Mouse (Mus musculus) limb, embryonic 12.5 days (tissue): ENCODE measurements at regions not wholly inside any gene's neighbourhood (a gene's known extent, or its start where the extent isn't known, plus 50 kb on each side); places are given as distances from the start of the nearest gene placed in this dataset.
A peak's percentile ranks its signal among the peaks of the same experiment; 100 is the strongest.

Experiments
- ATAC-seq: fragments of 200-750 bp; cut with Nextera tagmentation; 2 replicates; pipeline ENCODE4 v1.8.0; 2017; ENCODE audit warnings: low read depth, moderate TSS enrichment; ENCODE audit not compliant: insufficient number of reproducible peaks, insufficient read depth, low FRiP score, low TSS enrichment
- H3K27ac ChIP-seq: fragments of 300-500 bp; sonication (generic); 2 replicates; pipeline ENCODE4 v1.5.1; 2016; ENCODE audit warnings: mild to moderate bottlenecking, moderate library complexity
- H3K27me3 ChIP-seq: fragments of 300-500 bp; sonication (generic); 2 replicates; pipeline ENCODE4 v1.6.1; 2016; ENCODE audit warnings: mild to moderate bottlenecking, moderate library complexity
- H3K36me3 ChIP-seq: fragments of 300-500 bp; sonication (generic); 2 replicates; pipeline ENCODE4 v1.6.1; 2016; ENCODE audit warnings: mild to moderate bottlenecking, moderate library complexity
- H3K4me1 ChIP-seq: fragments of 300-500 bp; sonication (generic); replicated peaks from 2 replicates; pipeline ENCODE4 v1.6.1; 2016
- H3K4me2 ChIP-seq: fragments of 300-500 bp; sonication (generic); 2 replicates; pipeline ENCODE4 v1.6.1; 2016; ENCODE audit warnings: mild to moderate bottlenecking, moderate library complexity
- H3K4me3 ChIP-seq: fragments of 300-500 bp; sonication (generic); replicated peaks from 2 replicates; pipeline ENCODE4 v1.5.1; 2016; ENCODE audit warnings: mild to moderate bottlenecking
- H3K9ac ChIP-seq: fragments of 300-500 bp; sonication (generic); replicated peaks from 2 replicates; pipeline ENCODE4 v1.6.1; 2016; ENCODE audit warnings: mild to moderate bottlenecking, moderate library complexity
- H3K9me3 ChIP-seq: fragments of 300-500 bp; sonication (generic); 2 replicates; pipeline ENCODE4 v1.6.1; 2016; ENCODE audit warnings: mild to moderate bottlenecking, moderate library complexity
- WGBS: fragments of 180-500 bp; shearing (Covaris S2); methylation state at CpG from one replicate; pipeline ENCODE4 v1.1.7; 2016; 5-methylcytosine and 5-hydroxymethylcytosine counted together

DNA sequence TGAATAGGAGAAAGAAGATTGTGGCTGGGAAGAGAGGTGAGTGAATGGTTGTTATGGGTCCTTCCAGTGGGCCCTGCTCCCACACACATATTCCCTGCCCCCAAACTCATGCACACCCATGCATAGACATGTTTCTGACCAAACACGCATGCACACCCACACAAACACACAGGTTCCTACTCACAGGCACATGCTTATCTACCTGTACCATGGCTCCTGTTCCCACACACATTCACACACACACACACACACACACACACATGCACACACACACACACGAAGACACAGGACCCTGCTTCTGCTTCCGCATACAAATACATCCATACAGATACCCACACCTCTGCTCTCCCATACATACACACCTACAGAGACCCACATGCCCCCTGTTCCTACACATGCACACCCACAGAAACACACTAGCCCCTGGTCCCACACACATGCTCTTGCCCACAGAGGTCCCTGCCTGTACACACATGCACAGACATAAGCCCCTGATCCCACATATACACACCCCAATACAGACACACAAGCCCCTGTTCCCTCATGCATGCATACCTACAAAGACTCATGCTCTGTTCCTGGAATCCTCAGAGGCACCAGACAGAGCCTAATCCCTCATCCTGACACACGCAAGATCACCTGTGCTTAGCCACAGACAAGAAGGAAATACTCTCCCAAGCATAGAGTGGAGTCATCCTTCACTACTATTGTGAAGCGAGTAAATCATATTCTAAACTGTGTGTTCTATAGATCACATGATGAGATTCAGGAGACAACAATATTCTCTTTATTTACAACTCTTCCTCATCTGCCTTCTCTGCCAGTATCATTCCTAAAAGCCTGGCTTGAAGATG is 100.1 kb downstream of the Mycn start:
- peak overlapping the region; percentile 49 for H3K4me2 ChIP-seq
- H3K9me3 ChIP-seq: no peaks in the 10 kb centered on the region
- H3K27ac ChIP-seq: peak overlapping the region; percentile 82
- peak overlapping the region; percentile 27; the same call in 1 of the 2 replicates for H3K9ac ChIP-seq
- 72% methylated on average over 5 of the region's 5 CpGs for WGBS
- no peak overlapping the region for H3K4me3 ChIP-seq
- H3K4me1 ChIP-seq: peaks cover 34% of the 10 kb centered on the region
- ATAC-seq: peak; percentile 11; the same call in 1 of the 2 replicates
- H3K36me3 ChIP-seq: no peaks in the 10 kb centered on the region
- 0 out of 2 replicates have a peak, but pooled peaks cover 3% of the 10 kb centered on the region for H3K27me3 ChIP-seq

DNA sequence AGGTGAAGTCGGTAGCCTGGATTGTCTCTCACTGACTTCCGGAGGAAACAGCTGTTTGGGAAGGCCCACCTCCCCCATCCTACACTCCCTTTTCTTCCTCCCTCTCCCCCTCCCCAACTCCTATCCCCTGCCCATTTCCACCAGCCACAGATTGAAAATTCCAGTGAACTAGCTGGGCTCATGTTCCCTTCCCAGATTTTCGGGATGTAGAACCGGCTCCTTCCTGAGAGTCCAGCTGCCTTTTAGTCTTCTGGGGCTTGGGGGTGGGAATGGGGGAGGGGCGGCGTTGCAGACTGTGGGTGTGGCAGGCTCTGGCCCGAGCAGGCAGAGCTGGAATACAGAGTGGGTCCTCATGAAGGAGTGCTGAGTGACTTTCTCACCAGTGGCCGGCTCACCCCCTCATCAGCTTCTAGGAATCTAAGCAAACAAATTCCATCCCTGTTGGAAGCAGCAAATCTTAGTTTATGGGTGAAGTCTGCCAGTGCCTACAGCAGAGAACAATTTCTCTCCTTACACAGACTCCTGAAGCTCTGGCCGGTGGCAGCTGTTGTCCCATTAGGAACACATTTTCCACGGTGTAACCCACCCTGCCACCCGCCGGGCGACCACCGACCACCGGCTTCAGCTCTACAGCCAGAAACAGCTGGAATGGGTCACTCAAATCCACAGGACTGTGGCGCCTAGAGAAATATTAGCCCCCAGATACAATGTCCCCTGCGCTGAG is 100.9 kb downstream of the Mycn start:
- Histone ChIP-seq H3K4me2 (peak overlapping the region; percentile 49), H3K4me3 (peak overlapping the region; percentile 19), H3K27me3 (0 out of 2 replicates have a peak, but pooled peaks cover 3% of the 10 kb centered on the region), H3K9ac (0 out of 2 replicates have a peak overlapping the region, but pooled peaks have one; percentile 27), H3K36me3 (no peaks in the 10 kb centered on the region), H3K4me1 (peaks cover 34% of the 10 kb centered on the region), H3K27ac (peak overlapping the region; percentile 82), H3K9me3 (no peaks in the 10 kb centered on the region)
- WGBS: 12% methylated on average over 17 of the region's 17 CpGs
- ATAC-seq: peak; percentile 79

DNA sequence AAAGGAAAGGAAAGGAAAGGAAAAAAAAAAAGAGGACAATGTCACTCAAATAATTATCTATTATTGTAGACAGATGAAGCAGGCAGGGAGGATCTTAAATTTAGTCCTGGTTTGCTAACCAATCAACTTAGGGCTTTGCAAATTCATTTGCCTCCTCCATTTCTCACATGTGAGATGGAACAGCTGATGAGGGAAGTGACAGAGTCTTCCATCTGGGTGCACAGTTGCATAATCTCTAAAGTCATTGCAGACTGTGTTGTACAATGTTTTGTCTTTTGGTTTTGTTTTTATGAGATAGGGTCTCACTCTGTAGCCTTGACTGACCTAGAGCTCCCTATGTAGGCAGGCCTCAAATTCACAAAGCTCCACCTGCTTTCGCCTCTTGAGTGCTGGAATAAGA is 103.9 kb downstream of the Mycn start:
- H3K4me1 ChIP-seq: peaks cover 29% of the 10 kb centered on the region
- no peaks in the 10 kb centered on the region for H3K36me3 ChIP-seq
- H3K27ac ChIP-seq: no peak overlapping the region
- 0 out of 2 replicates have a peak, but pooled peaks cover 3% of the 10 kb centered on the region for H3K27me3 ChIP-seq
- no peak for ATAC-seq
- no peak overlapping the region for H3K4me2 ChIP-seq
- no peak overlapping the region for H3K4me3 ChIP-seq
- no peak overlapping the region for H3K9ac ChIP-seq
- 0 out of 2 replicates have a peak, but pooled peaks cover 3% of the 10 kb centered on the region for H3K9me3 ChIP-seq
- WGBS: 83% methylated on average over 1 of the region's 1 CpGs

DNA sequence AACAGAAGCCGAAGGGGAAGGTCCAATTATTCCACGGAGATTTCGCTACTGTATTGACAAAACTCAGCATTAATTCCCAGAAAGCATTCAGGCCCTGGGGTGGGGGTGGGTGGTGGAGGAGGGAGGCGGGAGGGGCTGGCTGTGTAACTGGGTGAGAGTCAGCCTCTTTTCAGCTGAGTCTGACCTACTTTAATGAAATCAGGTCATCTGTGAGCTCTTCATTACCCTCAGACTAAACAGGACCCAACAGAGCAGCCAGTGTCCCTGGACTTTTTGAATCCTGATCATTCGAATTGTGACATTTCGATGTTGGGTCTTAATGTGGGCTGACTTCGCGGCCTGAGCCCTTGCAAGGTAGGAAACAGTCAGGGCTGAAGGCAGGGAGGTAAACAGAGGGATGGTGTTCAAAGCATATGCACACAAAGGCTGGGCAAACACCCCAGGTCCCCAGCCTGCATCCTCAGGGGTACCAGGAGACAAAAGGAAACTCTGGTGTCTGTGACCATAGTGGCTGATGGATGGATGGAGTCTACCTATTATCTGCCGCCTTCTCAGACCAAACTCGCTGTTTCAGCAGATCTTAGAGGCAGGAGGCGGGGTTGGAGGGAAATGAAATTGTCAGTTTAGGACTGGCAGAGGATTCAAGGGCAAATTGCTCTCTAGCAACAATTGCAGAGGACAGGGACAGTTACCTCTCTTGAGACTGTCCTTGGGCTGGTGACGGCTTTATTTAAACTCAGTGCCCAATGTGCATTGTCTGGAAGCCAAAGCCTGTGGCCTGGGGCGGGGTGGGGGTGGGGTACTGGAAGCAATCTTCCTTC is 113.7 kb downstream of the Mycn start:
- Histone ChIP-seq H3K27ac (no peak overlapping the region), H3K9ac (no peak overlapping the region), H3K4me1 (no peaks in the 10 kb centered on the region; the same call in 1 of the 2 replicates), H3K9me3 (0 out of 2 replicates have a peak, but pooled peaks cover 5% of the 10 kb centered on the region), H3K27me3 (no peaks in the 10 kb centered on the region), H3K36me3 (no peaks in the 10 kb centered on the region), H3K4me3 (no peak overlapping the region), H3K4me2 (no peak overlapping the region)
- no peak for ATAC-seq
- 74% methylated on average over 13 of the region's 13 CpGs for WGBS

DNA sequence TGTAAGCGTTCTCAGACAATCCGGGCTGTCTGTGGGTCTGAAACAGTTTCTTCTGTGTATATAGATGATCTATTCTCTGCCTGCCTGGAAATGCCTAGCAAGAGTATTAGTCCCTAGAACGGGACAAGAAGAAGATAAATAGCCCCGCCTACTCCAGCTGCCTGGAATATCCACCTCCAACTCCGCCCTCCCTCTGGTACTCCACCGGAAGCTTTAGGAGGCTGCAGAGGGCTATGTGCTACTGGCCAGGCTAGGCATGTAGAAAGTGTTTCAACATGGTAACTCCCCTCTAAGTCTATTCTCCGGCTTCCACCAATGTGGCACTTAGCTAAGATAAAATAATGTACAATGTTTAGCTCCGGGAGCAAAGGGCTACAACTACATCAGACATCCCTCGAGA is 114.3 kb downstream of the Mycn start:
- Histone ChIP-seq H3K4me1 (no peaks in the 10 kb centered on the region; the same call in 1 of the 2 replicates), H3K36me3 (no peaks in the 10 kb centered on the region), H3K9ac (no peak overlapping the region), H3K4me2 (no peak overlapping the region), H3K4me3 (no peak overlapping the region), H3K9me3 (no peaks in the 10 kb centered on the region), H3K27ac (no peak overlapping the region), H3K27me3 (no peaks in the 10 kb centered on the region)
- WGBS: 58% methylated on average over 9 of the region's 9 CpGs
- ATAC-seq: no peak

DNA sequence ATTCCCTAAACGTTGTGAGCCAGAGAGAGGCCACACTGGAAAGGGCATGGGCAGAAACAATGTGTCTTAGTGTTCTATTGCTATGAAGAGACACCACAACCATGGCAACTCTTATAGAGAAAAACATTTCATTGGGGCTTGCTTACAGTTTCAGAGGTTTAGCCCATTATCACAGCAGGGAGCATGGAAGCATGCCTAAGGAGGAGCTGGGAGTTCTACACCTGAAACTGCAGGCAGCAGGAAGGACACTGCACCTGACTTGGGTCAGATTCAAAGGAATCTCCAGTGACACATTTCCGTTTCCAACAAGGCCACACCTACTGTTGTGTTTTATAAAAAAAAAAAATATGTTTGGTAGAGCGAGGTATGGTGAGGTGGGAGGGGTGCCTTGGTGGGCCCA is 115.3 kb downstream of the Mycn start:
- no peak for ATAC-seq
- WGBS: 66% methylated on average over 3 of the region's 3 CpGs
- Histone ChIP-seq H3K4me1 (no peaks in the 10 kb centered on the region; the same call in 1 of the 2 replicates), H3K27me3 (no peaks in the 10 kb centered on the region), H3K27ac (no peak overlapping the region), H3K9me3 (no peaks in the 10 kb centered on the region), H3K4me2 (no peak overlapping the region), H3K9ac (no peak overlapping the region), H3K36me3 (no peaks in the 10 kb centered on the region), H3K4me3 (no peak overlapping the region)

DNA sequence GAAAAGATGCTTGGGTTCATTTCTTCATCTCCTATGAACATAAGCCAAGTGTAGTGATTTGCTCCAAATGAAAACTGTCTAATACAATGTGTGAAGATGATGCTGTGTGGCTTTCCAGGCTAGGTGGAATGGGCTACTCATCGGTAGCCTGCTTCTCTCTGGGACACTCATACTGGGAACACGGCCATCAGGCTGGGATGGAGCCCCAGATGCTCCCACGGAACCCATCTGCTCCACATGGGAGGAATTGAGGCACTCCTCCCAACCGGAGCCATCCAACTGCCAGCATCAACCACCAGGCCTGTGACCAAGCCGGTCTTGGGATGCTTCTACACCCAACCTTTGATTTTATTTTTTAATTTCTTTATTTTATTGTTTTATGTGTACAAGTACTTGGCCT is 115.9 kb downstream of the Mycn start:
- H3K4me1 ChIP-seq: no peaks in the 10 kb centered on the region; the same call in 1 of the 2 replicates
- no peak for ATAC-seq
- no peak overlapping the region for H3K4me3 ChIP-seq
- H3K9me3 ChIP-seq: no peaks in the 10 kb centered on the region
- WGBS: 92% methylated on average over 5 of the region's 5 CpGs
- H3K27ac ChIP-seq: no peak overlapping the region
- H3K9ac ChIP-seq: no peak overlapping the region
- H3K27me3 ChIP-seq: no peaks in the 10 kb centered on the region
- H3K4me2 ChIP-seq: no peak overlapping the region
- H3K36me3 ChIP-seq: no peaks in the 10 kb centered on the region

DNA sequence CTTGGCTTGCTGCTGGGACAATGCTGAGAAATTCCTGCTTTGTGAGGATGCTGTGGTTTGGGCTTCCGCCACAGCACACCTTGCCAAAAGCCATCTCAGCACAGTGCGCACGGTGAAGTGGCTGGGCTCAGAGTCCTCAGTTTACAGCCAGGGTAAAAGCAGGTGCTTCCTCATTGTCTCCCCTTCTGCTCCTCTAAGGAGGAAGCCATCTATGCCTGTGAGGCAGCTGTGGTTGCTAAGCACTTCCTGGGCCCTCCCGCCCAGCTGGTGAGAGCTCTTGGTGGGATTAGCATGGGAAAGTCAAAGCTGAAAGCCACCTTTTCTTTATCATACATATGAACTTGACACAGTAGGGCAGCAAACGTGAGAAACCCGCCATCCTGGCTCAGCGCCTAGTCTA is 120.2 kb downstream of the Mycn start:
- H3K4me2 ChIP-seq: no peak overlapping the region
- H3K4me3 ChIP-seq: no peak overlapping the region
- no peaks in the 10 kb centered on the region for H3K27me3 ChIP-seq
- H3K9ac ChIP-seq: no peak overlapping the region
- no peak overlapping the region for H3K27ac ChIP-seq
- H3K36me3 ChIP-seq: no peaks in the 10 kb centered on the region
- H3K4me1 ChIP-seq: no peaks in the 10 kb centered on the region
- WGBS: 71% methylated on average over 7 of the region's 7 CpGs
- H3K9me3 ChIP-seq: no peaks in the 10 kb centered on the region
- no peak for ATAC-seq

DNA sequence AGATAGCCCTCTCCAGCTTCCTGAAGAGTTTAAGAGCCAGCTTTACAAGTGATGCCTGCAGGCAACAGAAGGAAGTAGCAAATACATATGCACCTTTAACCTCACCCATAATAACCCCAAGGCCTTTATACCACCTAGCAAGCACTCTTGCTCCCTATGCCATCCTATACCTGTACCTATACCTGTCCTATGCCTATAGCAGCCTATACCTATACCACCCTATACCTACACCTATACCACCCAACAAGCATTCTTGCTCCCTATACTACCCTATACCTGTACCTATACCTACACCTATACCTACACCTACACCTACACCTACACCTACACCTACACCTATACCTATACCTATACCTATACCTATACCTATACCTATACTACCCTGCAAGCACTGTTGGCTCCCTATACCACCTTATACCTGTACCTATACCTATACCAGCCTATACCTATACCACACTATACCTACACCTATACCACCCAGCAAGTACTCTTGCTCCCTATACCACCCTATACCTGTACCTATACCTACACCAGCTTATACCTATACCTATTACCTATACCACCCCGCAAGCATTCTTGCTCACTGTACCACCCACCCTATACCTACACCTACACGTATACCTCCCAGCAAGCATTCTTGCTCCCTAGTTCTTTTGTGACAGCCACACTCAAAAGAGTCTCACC is 120.9 kb downstream of the Mycn start:
- no peaks in the 10 kb centered on the region for H3K36me3 ChIP-seq
- H3K9me3 ChIP-seq: no peaks in the 10 kb centered on the region
- H3K27me3 ChIP-seq: no peaks in the 10 kb centered on the region
- H3K27ac ChIP-seq: no peak overlapping the region
- WGBS: 84% methylated on average over 2 of the region's 2 CpGs
- no peak overlapping the region for H3K9ac ChIP-seq
- no peak overlapping the region for H3K4me2 ChIP-seq
- no peaks in the 10 kb centered on the region for H3K4me1 ChIP-seq
- H3K4me3 ChIP-seq: no peak overlapping the region
- no peak for ATAC-seq

DNA sequence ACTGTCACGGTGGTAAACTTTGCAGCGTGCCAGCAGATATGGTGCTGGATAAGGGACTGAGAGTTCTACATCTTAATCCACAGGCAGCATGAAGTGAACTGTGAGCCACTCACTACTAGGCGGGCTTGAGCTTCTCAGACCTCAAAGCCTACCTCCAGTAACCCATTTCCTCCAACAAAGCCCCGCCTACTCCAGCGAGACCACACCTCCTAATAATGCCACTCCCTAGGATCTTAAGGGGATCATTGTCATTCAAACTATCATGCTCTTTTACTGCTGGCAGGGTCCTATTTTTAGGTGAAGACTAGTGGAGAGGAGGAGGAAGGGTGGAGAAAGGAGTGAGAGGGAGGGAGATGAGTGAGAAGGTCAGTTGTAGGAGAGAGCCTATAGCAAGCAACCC is 122.0 kb downstream of the Mycn start:
- H3K4me2 ChIP-seq: no peak overlapping the region
- 74% methylated on average over 5 of the region's 5 CpGs for WGBS
- no peaks in the 10 kb centered on the region for H3K27me3 ChIP-seq
- no peak overlapping the region for H3K27ac ChIP-seq
- H3K36me3 ChIP-seq: no peaks in the 10 kb centered on the region
- no peaks in the 10 kb centered on the region for H3K4me1 ChIP-seq
- H3K9me3 ChIP-seq: no peaks in the 10 kb centered on the region
- no peak for ATAC-seq
- no peak overlapping the region for H3K9ac ChIP-seq
- H3K4me3 ChIP-seq: no peak overlapping the region
